Mouse (Mus musculus): Measurements from ENCODE around the gene Mgat4c. TPM values are rescaled to one million over a fixed set of nuclear protein-coding genes. Genes with fewer than 3 reads are reported as not detected.
"Not testable (repeated sequence)": the region's sequence is repeated elsewhere in the genome, so short reads cannot be mapped to it uniquely, and the experiment has no call there.

Gene Mgat4c
- polyA plus RNA-seq, 1 experiment from 2014 or later = 18.2 TPM

GRCm38 (mm10) chr10:102372111-102372510 lies 690.8 kb downstream of the Mgat4c start:
- ATAC-seq (replicated peaks) = no peak
- H3K4me1 ChIP-seq = no peaks in the 10 kb centered on the region

GRCm38 (mm10) chr10:102374061-102374460 lies 692.8 kb downstream of the Mgat4c start:
- ATAC-seq (replicated peaks) = no peak
- H3K9ac ChIP-seq (replicated peaks) = no peak overlapping the region
- WGBS = 98% methylated on average over 4 of the region's 4 CpGs
- H3K4me1 ChIP-seq = no peaks in the 10 kb centered on the region
- H3K27me3 ChIP-seq = no peaks in the 10 kb centered on the region
- no peak overlapping the region for H3K4me3 ChIP-seq
- no peaks in the 10 kb centered on the region for H3K36me3 ChIP-seq
- H3K9me3 ChIP-seq = no peaks in the 10 kb centered on the region
- no peak overlapping the region for H3K4me2 ChIP-seq (replicated peaks)
- no peak overlapping the region for H3K27ac ChIP-seq (replicated peaks)

More at GRCm38 (mm10) chr10:102372111-102372510, 690.8 kb downstream of the Mgat4c start:
- no peak overlapping the region for H3K4me3 ChIP-seq
- H3K36me3 ChIP-seq = no peaks in the 10 kb centered on the region
- no peak overlapping the region for H3K27ac ChIP-seq (replicated peaks)
- no peak overlapping the region for H3K4me2 ChIP-seq (replicated peaks)
- H3K9me3 ChIP-seq = no peaks in the 10 kb centered on the region
- no peaks in the 10 kb centered on the region for H3K27me3 ChIP-seq
- H3K9ac ChIP-seq (replicated peaks) = no peak overlapping the region

GRCm38 (mm10) chr10:102377377-102377776 lies 696.1 kb downstream of the Mgat4c start:
- H3K4me3 ChIP-seq = no peak overlapping the region
- WGBS = 92% methylated on average over 4 of the region's 4 CpGs
- no peak overlapping the region for H3K27ac ChIP-seq (replicated peaks)
- no peaks in the 10 kb centered on the region for H3K9me3 ChIP-seq
- ATAC-seq (replicated peaks) = no peak
- no peaks in the 10 kb centered on the region for H3K36me3 ChIP-seq
- no peak overlapping the region for H3K9ac ChIP-seq (replicated peaks)
- H3K4me2 ChIP-seq (replicated peaks) = no peak overlapping the region
- H3K4me1 ChIP-seq = no peaks in the 10 kb centered on the region
- H3K27me3 ChIP-seq = no peaks in the 10 kb centered on the region

DNA sequence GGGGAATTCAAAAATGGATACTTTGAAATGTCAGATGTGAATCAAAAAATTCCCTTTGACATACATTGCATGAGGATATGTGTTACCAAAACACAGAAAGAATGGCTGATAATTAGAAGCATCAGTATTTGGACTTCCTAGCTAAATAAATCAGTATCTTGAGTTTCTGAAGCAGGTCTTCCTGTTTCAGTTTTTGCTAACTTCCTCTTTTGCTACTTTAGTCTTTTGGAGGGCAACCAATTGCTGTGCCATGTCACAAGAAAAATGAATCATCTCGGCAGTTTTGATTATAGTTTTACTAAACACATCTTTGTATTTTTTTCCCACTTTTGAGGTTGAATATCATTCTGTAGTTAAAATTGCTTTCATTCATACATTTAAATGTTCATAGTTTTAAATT lies 707.9 kb downstream of the Mgat4c start:
- ATAC-seq (replicated peaks) = no peak
- H3K4me2 ChIP-seq (replicated peaks) = no peak overlapping the region
- no peak overlapping the region for H3K9ac ChIP-seq (replicated peaks)
- H3K36me3 ChIP-seq = no peaks in the 10 kb centered on the region
- WGBS = 85% methylated on average over 1 of the region's 1 CpGs
- no peaks in the 10 kb centered on the region for H3K4me1 ChIP-seq
- no peak overlapping the region for H3K4me3 ChIP-seq
- no peak overlapping the region for H3K27ac ChIP-seq (replicated peaks)
- H3K9me3 ChIP-seq = no peaks in the 10 kb centered on the region
- no peaks in the 10 kb centered on the region for H3K27me3 ChIP-seq

- 70% methylated on average over 2 of the region's 2 CpGs for WGBS
- 0 out of 2 replicates have a peak, but pooled peaks have one; percentile 32 for ATAC-seq (replicated peaks)
- Histone ChIP-seq H3K4me1 (no peaks in the 10 kb centered on the region), H3K4me2 (replicated peaks) (no peak overlapping the region), H3K36me3 (no peaks in the 10 kb centered on the region), H3K9me3 (no peaks in the 10 kb centered on the region), H3K4me3 (no peak overlapping the region), H3K27ac (replicated peaks) (no peak overlapping the region), H3K27me3 (no peaks in the 10 kb centered on the region), H3K9ac (replicated peaks) (no peak overlapping the region)
These were observed 736.5 kb downstream of the Mgat4c start for GRCm38 (mm10) chr10:102417654-102418272.

- H3K27me3 ChIP-seq; H3K4me3 ChIP-seq; H3K27ac ChIP-seq (replicated peaks); H3K9ac ChIP-seq (replicated peaks); H3K36me3 ChIP-seq; H3K9me3 ChIP-seq; H3K4me2 ChIP-seq (replicated peaks); H3K4me1 ChIP-seq: not testable (repeated sequence)
- ATAC-seq (replicated peaks) = peak; percentile 57
- WGBS = 1% methylated on average over 7 of the region's 7 CpGs
These were observed 753.8 kb downstream of the Mgat4c start for GRCm38 (mm10) chr10:102435048-102435447.

GRCm38 (mm10) chr10:102435467-102435866 lies 754.2 kb downstream of the Mgat4c start:
- not testable (repeated sequence) for H3K9ac ChIP-seq (replicated peaks); H3K36me3 ChIP-seq; H3K9me3 ChIP-seq; H3K4me1 ChIP-seq; H3K27me3 ChIP-seq; H3K27ac ChIP-seq (replicated peaks); H3K4me2 ChIP-seq (replicated peaks); ATAC-seq (replicated peaks); H3K4me3 ChIP-seq
- 38% methylated on average over 6 of the region's 6 CpGs for WGBS

Small RNA genes lying within 50 kb of the gene (microRNA-seq; reads per million reads assigned to microRNA genes)
- gene Mir3059 = 26.4 reads per million, percentile 35 among the genes with 10 or more reads in this experiment

Data from forebrain, embryonic 15.5 days (tissue).